Mouse (Mus musculus) ES-E14 (cell line): Measurements from ENCODE around the gene 2310061I04Rik. TPM values are rescaled to one million over a fixed set of nuclear protein-coding genes. Genes with fewer than 3 reads are reported as not detected.
A peak's percentile ranks its signal among the peaks of the same experiment; 100 is the strongest.

Source experiments
- DNase-seq: peaks from one replicate; pipeline ENCODE4 v3.0.0-alpha.2; 2013; ENCODE audit warnings: low read depth, low spot score
- H3K27ac ChIP-seq: 2 replicates; pipeline ENCODE4 v1.5.1; 2012; ENCODE audit warnings: low read depth, mild to moderate bottlenecking, low read length, moderate library complexity, mixed read lengths; ENCODE audit not compliant: poor library complexity, insufficient read depth, severe bottlenecking
- H3K36me3 ChIP-seq: 2 replicates; pipeline ENCODE4 v1.6.1; 2012; ENCODE audit warnings: mild to moderate bottlenecking, low read length, moderate library complexity, mixed read lengths; ENCODE audit not compliant: control insufficient read depth, poor library complexity, insufficient read depth, severe bottlenecking
- H3K4me1 ChIP-seq, 2 experiments: fragments of 150-350 bp in 1 of 2; sonication (generic) in 1 of 2; 2 replicates each; pipeline ENCODE4 v1.6.1; 2012; ENCODE audit warnings: low read length in 2 of 2, mild to moderate bottlenecking in 1 of 2, mixed read lengths in 1 of 2; ENCODE audit not compliant: control insufficient read depth in 2 of 2, insufficient read depth in 2 of 2, poor library complexity in 1 of 2
- H3K4me3 ChIP-seq, 2 experiments: fragments of 150-350 bp in 1 of 2; sonication (generic) in 1 of 2; 2 replicates each; pipeline ENCODE4 v1.5.1; 2012; ENCODE audit warnings: low read length in 2 of 2, low read depth in 1 of 2, mild to moderate bottlenecking in 1 of 2, mixed read lengths in 1 of 2; ENCODE audit not compliant: insufficient read depth in 1 of 2, poor library complexity in 1 of 2, severe bottlenecking in 1 of 2
- H3K9ac ChIP-seq: 2 replicates; pipeline ENCODE4 v1.6.1; 2012; ENCODE audit warnings: low read depth, mild to moderate bottlenecking, low read length, mixed read lengths; ENCODE audit not compliant: poor library complexity, insufficient read depth, severe bottlenecking
- H3K9me3 ChIP-seq: fragments of 150-350 bp; sonication (generic); 2 replicates; pipeline ENCODE4 v1.6.1; 2012; ENCODE audit warnings: low read depth, mild to moderate bottlenecking, low read length; ENCODE audit not compliant: control insufficient read depth, insufficient read depth
- CHD2 ChIP-seq: IDR thresholded peaks from 2 replicates; pipeline ENCODE4 v1.6.1; 2014; ENCODE audit warnings: mild to moderate bottlenecking, low read depth, low read length, inconsistent platforms
- HCFC1 ChIP-seq: IDR thresholded peaks from 2 replicates; pipeline ENCODE4 v1.6.1; 2012; ENCODE audit warnings: low read length, inconsistent platforms, borderline replicate concordance; ENCODE audit not compliant: insufficient read depth
- MAFK ChIP-seq: IDR thresholded peaks from 2 replicates; pipeline ENCODE4 v1.6.1; 2014; ENCODE audit warnings: mild to moderate bottlenecking, low read depth, low read length, inconsistent platforms; ENCODE audit not compliant: insufficient read depth
- ZC3H11A ChIP-seq: IDR thresholded peaks from 2 replicates; pipeline ENCODE4 v1.6.1; 2012; ENCODE audit warnings: low read depth, mild to moderate bottlenecking, inconsistent platforms, low read length, borderline replicate concordance
- ZNF384 ChIP-seq: IDR thresholded peaks from 2 replicates; pipeline ENCODE4 v1.6.1; 2012; ENCODE audit warnings: low read depth, low read length, inconsistent platforms
- in situ Hi-C, 2 experiments: fragments of 600-800 bp; cut with MboI; formaldehyde crosslinking; loops; one replicate each; pipeline ENCODE4 v1.15.1; 2025; ENCODE audit warnings: low sequenced_read_pairs in 2 of 2, inconsistent platforms in 1 of 2; ENCODE audit not compliant: unreplicated experiment in 2 of 2
- total RNA-seq: library from RNA; depleted of rRNA; stranded (reverse); fragments of 300-350 nt; gene quantifications from 2 replicates; pipeline ENCODE4 v1.2.3, GENCODE M21; 2012

Gene 2310061I04Rik
- total RNA-seq, 1 experiment = 13.6 TPM

- H3K36me3 ChIP-seq = peaks cover 35% of the 10 kb centered on the region
- H3K9ac ChIP-seq = no peak overlapping the region; the same call in 1 of the 2 replicates
Observed at GRCm38 (mm10) chr17:35919864-35920301, 22.7 kb upstream of the 2310061I04Rik start.

GRCm38 (mm10) chr17:35919060-35919715 is 22.0 kb upstream of the 2310061I04Rik start:
- H3K4me3 ChIP-seq = peak overlapping the region; percentile 68 to 69
- no peaks in the 10 kb centered on the region for H3K9me3 ChIP-seq
- in situ Hi-C loops = no loop called here
- TF ChIP-seq ZC3H11A = no peak
- peak; percentile 91 for TF ChIP-seq ZNF384
- no peak for TF ChIP-seq HCFC1
- no peak for TF ChIP-seq MAFK
- TF ChIP-seq CHD2 = 0 out of 2 replicates have a peak, but pooled peaks have one; percentile 42
- peak overlapping the region; percentile 68 for H3K27ac ChIP-seq
- H3K4me1 ChIP-seq = peaks cover 0 to 8% of the 10 kb centered on the region in 2 experiments; a peak in 2 of 4 replicates
- peaks cover 33% of the 10 kb centered on the region for H3K36me3 ChIP-seq
- peak overlapping the region; percentile 64 for H3K9ac ChIP-seq
- peak; percentile 96 for DNase-seq

More at GRCm38 (mm10) chr17:35919864-35920301, 22.7 kb upstream of the 2310061I04Rik start:
- in situ Hi-C loops = no loop called here
- Histone ChIP-seq H3K27ac (peak overlapping the region; percentile 68; the same call in 1 of the 2 replicates), H3K4me3 (peak overlapping the region in 1 of 2 experiments; percentile 46; a peak in 1 of 4 replicates), H3K4me1 (peaks cover 0 to 6% of the 10 kb centered on the region in 2 experiments; a peak in 2 of 4 replicates), H3K9me3 (no peaks in the 10 kb centered on the region)
- TF ChIP-seq ZNF384 = no peak
- no peak for TF ChIP-seq HCFC1
- TF ChIP-seq MAFK = no peak
- TF ChIP-seq CHD2 = no peak
- no peak for TF ChIP-seq ZC3H11A
- DNase-seq = no peak

GRCm38 (mm10) chr17:35918276-35919059 is 21.2 kb upstream of the 2310061I04Rik start:
- no peak for DNase-seq
- TF ChIP-seq CHD2 = peak; percentile 10; the same call in 1 of the 2 replicates
- no peak for TF ChIP-seq ZC3H11A
- TF ChIP-seq ZNF384 = peak; percentile 62; the same call in 1 of the 2 replicates
- Histone ChIP-seq H3K27ac (peak overlapping the region; percentile 92), H3K36me3 (peaks cover 29% of the 10 kb centered on the region), H3K9ac (peak overlapping the region; percentile 96), H3K4me1 (peaks cover 0 to 8% of the 10 kb centered on the region in 2 experiments; a peak in 2 of 4 replicates), H3K4me3 (peak overlapping the region; percentile 69 to 82), H3K9me3 (no peaks in the 10 kb centered on the region)
- in situ Hi-C loops = no loop called here

GRCm38 (mm10) chr17:35917463-35918251 is 20.4 kb upstream of the 2310061I04Rik start:
- peak overlapping the region; percentile 69 to 82 for H3K4me3 ChIP-seq
- TF ChIP-seq ZC3H11A (no peak), CHD2 (no peak), ZNF384 (0 out of 2 replicates have a peak, but pooled peaks have one; percentile 53), MAFK (peak; percentile 98)
- no peak for DNase-seq
- H3K9ac ChIP-seq = peak overlapping the region; percentile 96
- peaks cover 0 to 10% of the 10 kb centered on the region in 2 experiments; a peak in 2 of 4 replicates for H3K4me1 ChIP-seq
- in situ Hi-C loops = no loop called here
- peak overlapping the region; percentile 92 for H3K27ac ChIP-seq
- H3K36me3 ChIP-seq = peaks cover 32% of the 10 kb centered on the region
- H3K9me3 ChIP-seq = no peaks in the 10 kb centered on the region
